Mouse (Mus musculus) E14TG2a.4 (cell line): ENCODE data around the gene Clec4g.

ENCODE experiments used
- CTCF ChIP-seq: conservative IDR thresholded peaks from 2 replicates; pipeline ENCODE4 v1.5.1; 2014; ENCODE audit warnings: low read length
- NANOG ChIP-seq: IDR thresholded peaks from 2 replicates; pipeline ENCODE4 v1.6.1; 2014; ENCODE audit warnings: borderline replicate concordance, low read length, mixed read lengths
- POU5F1 ChIP-seq: IDR thresholded peaks from 2 replicates; pipeline ENCODE4 v1.6.1; 2014; ENCODE audit warnings: low read length, borderline replicate concordance

DNA sequence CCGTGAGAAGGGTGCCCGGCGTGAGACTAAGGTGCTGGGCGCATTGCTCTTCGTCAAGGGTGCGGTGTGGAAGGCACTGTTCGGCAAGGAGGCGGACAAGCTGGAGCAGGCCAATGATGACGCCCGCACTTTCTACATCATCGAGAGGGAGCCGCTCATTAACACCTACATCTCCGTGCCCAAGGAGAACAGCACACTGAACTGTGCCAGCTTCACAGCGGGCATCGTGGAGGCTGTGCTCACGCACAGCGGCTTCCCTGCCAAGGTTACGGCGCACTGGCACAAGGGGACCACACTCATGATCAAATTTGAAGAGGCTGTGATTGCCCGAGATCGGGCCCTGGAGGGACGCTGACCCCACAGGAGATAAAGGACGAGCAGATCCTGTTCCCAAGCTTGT lies 41.2 kb downstream of the Clec4g start:
- TF ChIP-seq CTCF: no peak
- TF ChIP-seq POU5F1: no peak
- TF ChIP-seq NANOG: no peak
